Mouse (Mus musculus): ENCODE measurements around the gene Dennd4a.

GRCm38 (mm10) chr9:64931751-64932610 is 120.8 kb downstream of the Dennd4a start:
- TF ChIP-seq POLR2A (IDR thresholded peaks at IDR 0.05; ENCODE audit: insufficient read depth, low read depth, low read length) (no peak), CTCF (IDR thresholded peaks at IDR 0.05; ENCODE audit: insufficient read depth, low read depth, low read length) (no peak)
